Mouse (Mus musculus) cerebellum, adult 2 months (tissue): ENCODE data around the gene C3. TPM values are rescaled to one million over a fixed set of nuclear protein-coding genes. Genes with fewer than 3 reads are reported as not detected.

Source experiments
- DNase-seq, 2 experiments: peaks; one replicate each; pipeline ENCODE4 v3.0.0; 2021
- H3K27ac ChIP-seq: fragments of 200-500 bp; 2 replicates; pipeline ENCODE4 v1.5.1; 2012; ENCODE audit warnings: low read length, control low read depth, inconsistent platforms; ENCODE audit not compliant: insufficient read depth
- H3K27me3 ChIP-seq: fragments of 200-500 bp; 2 replicates; pipeline ENCODE4 v1.6.1; 2012; ENCODE audit warnings: inconsistent platforms, mild to moderate bottlenecking, low read length, moderate library complexity; ENCODE audit not compliant: control insufficient read depth, insufficient read depth
- H3K4me1 ChIP-seq: fragments of 200-500 bp; 2 replicates; pipeline ENCODE4 v1.6.1; 2011; ENCODE audit warnings: low read length; ENCODE audit not compliant: control insufficient read depth, insufficient read depth
- H3K4me3 ChIP-seq: fragments of 200-500 bp; replicated peaks from 2 replicates; pipeline ENCODE3; 2011; ENCODE audit warnings: mild to moderate bottlenecking, low read depth, low read length, control low read depth; ENCODE audit not compliant: insufficient read depth
- CTCF ChIP-seq: fragments of 200-500 bp; IDR thresholded peaks from 2 replicates; pipeline ENCODE4 v1.5.1; 2011; ENCODE audit warnings: low read depth, mild to moderate bottlenecking, control low read depth, low read length, moderate library complexity, borderline replicate concordance; ENCODE audit not compliant: insufficient read depth
- POLR2A ChIP-seq: fragments of 200-500 bp; IDR thresholded peaks from 2 replicates; pipeline ENCODE4 v1.6.1; 2011; ENCODE audit warnings: low read length, control low read depth, borderline replicate concordance; ENCODE audit not compliant: insufficient read depth
- WGBS: fragments of 180-500 bp; shearing (Covaris S2); methylation state at CpG from one replicate; pipeline ENCODE4 v1.1.7; 2018; 5-methylcytosine and 5-hydroxymethylcytosine counted together
- polyA plus RNA-seq: library from polyadenylated mRNA; depleted of rRNA; stranded (reverse); fragments of >200 nt; gene quantifications from 2 replicates; pipeline ENCODE4 v1.2.3, GENCODE M21; 2012

C3 gene
- polyA plus RNA-seq, 1 experiment: 1.3 TPM

- Histone ChIP-seq H3K27ac (no peak overlapping the region), H3K4me3 (no peak overlapping the region), H3K27me3 (no peaks in the 10 kb centered on the region), H3K4me1 (no peaks in the 10 kb centered on the region)
- TF ChIP-seq POLR2A (no peak), CTCF (no peak)
- DNase-seq: no peak
- WGBS: 79% methylated on average over 8 of the region's 8 CpGs
Measured at GRCm38 (mm10) chr17:57195326-57196010, 32.5 kb downstream of the C3 start.

DNA sequence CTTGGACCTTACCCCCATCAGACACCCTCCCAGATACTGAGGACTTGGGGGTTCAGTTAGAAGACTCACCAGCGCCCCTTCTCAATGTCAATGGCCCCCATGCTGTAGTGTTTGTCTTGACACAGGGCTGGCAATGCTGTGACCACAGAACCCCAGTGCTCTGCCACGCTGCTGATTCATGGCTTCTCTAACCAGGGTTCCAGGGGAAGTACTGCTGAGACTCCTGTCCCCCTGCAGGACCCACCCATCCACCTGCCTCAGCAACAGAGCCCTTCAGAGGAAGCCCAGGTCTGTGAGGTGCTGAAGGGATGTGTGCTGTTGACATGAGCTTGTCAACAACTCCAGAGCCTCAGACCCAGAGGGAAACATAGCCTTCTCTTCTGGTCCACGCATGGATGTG, 33.2 kb downstream of the C3 start:
- no peak overlapping the region for H3K27ac ChIP-seq
- no peak for DNase-seq
- no peaks in the 10 kb centered on the region for H3K27me3 ChIP-seq
- H3K4me3 ChIP-seq: no peak overlapping the region
- no peaks in the 10 kb centered on the region for H3K4me1 ChIP-seq
- WGBS: 78% methylated on average over 3 of the region's 3 CpGs
- no peak for TF ChIP-seq CTCF
- TF ChIP-seq POLR2A: no peak

DNA sequence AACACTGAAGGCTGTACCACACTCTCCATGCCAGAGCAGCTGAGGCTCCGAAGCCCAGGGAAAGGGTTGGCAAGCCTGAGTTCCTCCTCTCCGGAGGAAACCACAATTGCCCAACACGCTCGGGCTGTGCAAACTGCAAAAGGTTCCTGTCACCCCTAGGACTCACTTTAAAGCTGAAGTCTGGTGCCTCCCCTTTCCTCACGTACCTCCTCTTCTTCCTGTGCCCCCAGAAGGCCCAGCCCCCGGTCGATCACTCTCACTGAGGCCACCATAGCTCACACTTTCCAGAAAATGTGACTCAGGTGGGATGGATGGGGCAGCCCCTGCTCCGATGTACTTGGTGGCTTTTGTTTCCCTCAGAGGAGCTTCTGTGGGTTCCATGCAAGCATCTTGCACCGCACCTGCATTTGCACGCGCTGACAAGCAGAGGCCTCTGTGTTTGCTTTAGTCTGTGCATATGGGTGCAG, 33.9 kb downstream of the C3 start, which contains the start of gene Tnfsf14:
Gene Tnfsf14 (minus strand): TSS at position 137 of the 467 bp plus-strand sequence.
- no peaks in the 10 kb centered on the region for H3K4me1 ChIP-seq
- TF ChIP-seq CTCF (no peak), POLR2A (no peak)
- H3K27me3 ChIP-seq: no peaks in the 10 kb centered on the region
- H3K27ac ChIP-seq: no peak within 1 kb of the TSS
- no peak within 1 kb of the TSS for H3K4me3 ChIP-seq
- no peak for DNase-seq
- 78% methylated on average over 11 of the region's 11 CpGs for WGBS

DNA sequence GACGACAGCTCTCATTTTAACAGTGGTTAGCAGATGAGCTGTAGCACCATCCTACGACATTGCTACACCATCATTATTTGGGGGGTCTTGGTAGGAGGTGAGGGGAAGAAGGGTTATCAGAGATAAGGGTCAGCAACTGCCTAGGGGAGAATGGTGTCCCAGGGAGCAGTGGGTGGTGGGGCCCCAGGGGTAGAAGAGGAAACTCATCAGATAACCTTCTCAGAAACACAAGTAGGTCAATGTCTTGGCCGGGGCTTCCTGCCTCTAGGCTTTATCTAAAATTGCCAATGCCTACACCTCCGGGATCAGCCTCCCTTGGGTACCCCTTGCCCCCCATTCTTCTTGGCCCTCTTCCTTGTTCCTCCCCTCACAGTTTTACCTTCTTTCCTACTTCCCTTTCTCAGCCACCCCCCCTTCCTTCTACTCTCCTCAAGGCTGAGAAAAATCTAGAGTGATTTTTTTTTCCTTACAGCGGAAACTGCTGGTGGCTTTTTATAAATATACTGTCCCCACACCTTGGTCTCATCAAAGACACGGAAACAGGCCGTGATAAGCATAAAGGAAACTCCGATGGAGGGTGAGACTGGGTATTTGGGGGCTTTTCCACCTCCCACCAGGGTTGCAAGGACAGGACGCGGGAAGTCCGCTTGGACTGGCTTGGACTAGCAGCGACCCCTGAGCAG, 39.3 kb downstream of the C3 start:
- 89% methylated on average over 12 of the region's 12 CpGs for WGBS
- TF ChIP-seq CTCF (no peak), POLR2A (no peak)

DNA sequence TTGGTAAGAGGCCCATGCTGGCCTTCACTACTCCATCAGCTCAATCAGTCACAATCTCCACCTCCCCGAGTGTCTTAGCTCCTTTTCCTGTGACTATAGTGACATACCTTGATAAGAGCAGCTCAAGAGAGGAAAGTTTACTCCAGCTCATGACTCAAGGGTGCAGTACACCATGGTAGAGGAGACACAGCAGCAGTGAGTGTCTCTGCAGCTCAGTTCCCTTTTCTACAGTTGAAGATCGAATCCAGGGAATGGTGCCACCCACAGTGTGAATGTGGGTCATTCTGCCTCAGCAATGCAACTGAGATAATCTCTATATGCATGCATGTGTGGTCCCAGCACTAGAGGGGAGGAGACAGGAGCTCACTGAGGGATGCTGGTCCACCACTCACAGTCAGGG, 42.3 kb downstream of the C3 start:
- no peak overlapping the region for H3K27ac ChIP-seq
- WGBS: 68% methylated on average over 2 of the region's 2 CpGs
- no peak overlapping the region for H3K4me3 ChIP-seq
- no peaks in the 10 kb centered on the region for H3K4me1 ChIP-seq
- DNase-seq: no peak
- H3K27me3 ChIP-seq: no peaks in the 10 kb centered on the region
- no peak for TF ChIP-seq CTCF
- no peak for TF ChIP-seq POLR2A

More for the DNA sequence above, 39.3 kb downstream of the C3 start:
- no peak for DNase-seq
- Histone ChIP-seq H3K4me1 (no peaks in the 10 kb centered on the region), H3K4me3 (no peak overlapping the region), H3K27ac (no peak overlapping the region), H3K27me3 (no peaks in the 10 kb centered on the region)

DNA sequence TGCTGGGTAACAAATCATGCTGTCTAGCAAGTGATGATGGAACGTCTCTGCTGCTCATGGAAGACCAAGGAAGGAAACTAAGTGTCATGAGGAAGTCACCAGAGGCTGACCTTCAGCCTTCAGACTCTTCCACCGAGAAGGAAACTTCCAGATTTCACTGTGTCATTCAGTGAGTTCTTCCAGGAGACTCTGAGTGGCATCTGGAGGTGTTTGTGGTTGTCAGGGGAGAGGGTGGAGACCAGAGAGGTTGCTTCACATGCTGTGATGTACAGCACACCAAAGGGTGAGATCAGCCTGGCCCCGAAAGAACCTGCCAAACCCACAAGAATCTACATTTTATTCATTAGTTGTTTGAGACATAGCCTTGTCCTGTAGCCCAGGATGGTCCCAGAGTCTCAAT, 45.1 kb downstream of the C3 start:
- DNase-seq: no peak
- WGBS: 70% methylated on average over 3 of the region's 3 CpGs
- TF ChIP-seq CTCF: no peak
- no peak for TF ChIP-seq POLR2A
- no peak overlapping the region for H3K27ac ChIP-seq
- H3K27me3 ChIP-seq: no peaks in the 10 kb centered on the region
- no peaks in the 10 kb centered on the region for H3K4me1 ChIP-seq
- H3K4me3 ChIP-seq: no peak overlapping the region

GRCm38 (mm10) chr17:57180363-57180762, 47.6 kb downstream of the C3 start:
- TF ChIP-seq POLR2A: no peak
- TF ChIP-seq CTCF: peak; percentile 22; the same call in 1 of the 2 replicates
- DNase-seq: no peak
- WGBS: 28% methylated on average over 8 of the region's 8 CpGs
- Histone ChIP-seq H3K4me1 (no peaks in the 10 kb centered on the region), H3K27me3 (no peaks in the 10 kb centered on the region), H3K27ac (no peak overlapping the region), H3K4me3 (no peak overlapping the region)

- Histone ChIP-seq H3K4me1 (no peaks in the 10 kb centered on the region), H3K27me3 (no peaks in the 10 kb centered on the region), H3K27ac (no peak overlapping the region), H3K4me3 (no peak overlapping the region)
- no peak for DNase-seq
- 56% methylated on average over 4 of the region's 4 CpGs for WGBS
- no peak for TF ChIP-seq CTCF
Measured at GRCm38 (mm10) chr17:57173351-57173750, 54.6 kb downstream of the C3 start.
